In genomic region chr7:29354161-29354560, GRCm38 (mm10) we compare ENCODE assay signal across 10 mouse cellular contexts. TPM values are rescaled to one million over a fixed set of nuclear protein-coding genes. Genes with fewer than 3 reads are reported as not detected.
DNase-seq lines count a peak whose midpoint lies in the region; ATAC-seq and TF ChIP-seq lines count a peak whose summit lies in the region.
"Had no signal": no experiment of that assay in that cellular context is flagged by ENCODE, and none has a peak within 500 bp of the region (broad histone marks: within the 10 kb centered on the region; RNA-seq: fewer than 3 reads in every experiment).

No protein-coding gene starts in this region.

- intact Hi-C loops in left cerebral cortex, postnatal 10 days (cut with DNase I), result no loop called here

- no peak for TF ChIP-seq CTCF in forebrain, postnatal 0 days (IDR thresholded peaks at IDR 0.05; ENCODE audit: low read depth)

- H3K27ac ChIP-seq in forebrain, postnatal 0 days (ENCODE audit: low read depth, low read length), result no peak overlapping the region
- no peak overlapping the region for H3K27ac ChIP-seq in forebrain, embryonic 12.5 days

- H3K4me1 ChIP-seq in forebrain, postnatal 0 days (ENCODE audit: insufficient read depth), result no peaks in the 10 kb centered on the region
- H3K4me1 ChIP-seq in forebrain, embryonic 12.5 days, result no peaks in the 10 kb centered on the region

- H3K4me2 ChIP-seq in forebrain, postnatal 0 days (ENCODE audit: low read depth), result no peak overlapping the region
- no peak overlapping the region for H3K4me2 ChIP-seq in forebrain, embryonic 12.5 days

- H3K4me3 ChIP-seq in forebrain, postnatal 0 days (ENCODE audit: low read depth, low read length), result no peak overlapping the region
- H3K4me3 ChIP-seq in forebrain, embryonic 12.5 days (replicated peaks), result no peak overlapping the region

- H3K9me3 ChIP-seq in forebrain, postnatal 0 days (ENCODE audit: low read length), result no peaks in the 10 kb centered on the region
- no peaks in the 10 kb centered on the region for H3K9me3 ChIP-seq in forebrain, embryonic 12.5 days

- 68% methylated on average over 8 of the region's 8 CpGs for WGBS in forebrain, postnatal 0 days
- WGBS in forebrain, embryonic 12.5 days, result 83% methylated on average over 8 of the region's 8 CpGs

- no peaks in the 10 kb centered on the region for H3K27me3 ChIP-seq in forebrain, postnatal 0 days (ENCODE audit: insufficient read depth, low read length)
- H3K27me3 ChIP-seq in forebrain, embryonic 12.5 days, result no peaks in the 10 kb centered on the region
- H3K27me3 ChIP-seq: CH12.LX had no signal

- H3K36me3 ChIP-seq in forebrain, postnatal 0 days (ENCODE audit: insufficient read depth), result peaks cover 26% of the 10 kb centered on the region
- peaks cover 32% of the 10 kb centered on the region for H3K36me3 ChIP-seq in forebrain, embryonic 12.5 days (replicated peaks)

- ATAC-seq in forebrain, postnatal 0 days, result peak; percentile 70
- no peak for ATAC-seq in forebrain, embryonic 12.5 days (ENCODE audit: low FRiP score)

- no peak for DNase-seq in forebrain, postnatal 0 days
- DNase-seq in adrenal gland, adult (ENCODE audit: inconsistent age in 2 of 2, low spot score in 1 of 2), result peak; percentile 76 to 88
- DNase-seq in frontal cortex, adult 2 months (ENCODE audit: extremely low spot score in 1 of 2, low spot score in 1 of 2), result peak; percentile 52 to 60
- DNase-seq in left cerebral cortex, postnatal 10 days (ENCODE audit: extremely low spot score in 1 of 2, low spot score in 2 of 2), result peak; percentile 73 to 79
- no peak for DNase-seq in spleen, postnatal 36 days (ENCODE audit: low spot score in 2 of 2)
- no peak for DNase-seq in neural tube, embryonic 10.5 days (ENCODE audit: extremely low spot score, low spot score)
- no peak for DNase-seq in thymus, postnatal 25 days
- DNase-seq: lung, adult 18-20 months had no signal

- H3K9ac ChIP-seq in forebrain, postnatal 0 days, result no peak overlapping the region
- H3K9ac ChIP-seq in forebrain, embryonic 12.5 days, result no peak overlapping the region

RNA-seq across cellular contexts. Expression of gene Dpf1, which starts 50.4 kb away (rescaled TPM):
- 246 and 291 TPM in 2 replicates for total RNA-seq in forebrain, postnatal 0 days (2014; rRNA removed)
- polyA plus RNA-seq in forebrain, postnatal 0 days (2015; fragmentation: Nextera tagmentation; extraction: Ambion mirVana), result 243 and 248 TPM in 2 replicates
- 118 and 147 TPM in 2 replicates for polyA plus RNA-seq in forebrain, embryonic 12.5 days (2016; fragmentation: Nextera tagmentation; extraction: Ambion mirVana)
- polyA plus RNA-seq in frontal cortex, adult 2 months (2012; rRNA removed), result 90.5 and 91.9 TPM in 2 replicates
- total RNA-seq in left cerebral cortex, postnatal 10 days (2021), result 100 to 1,000 TPM; 127 to 141 TPM

Comparison
In these comparisons a context has a peak if more than half of its experiments do, and no peak if none do; other contexts are left out.
1. DNase-seq: peak in adrenal gland, adult (2 of 2), frontal cortex, adult 2 months (2 of 2) and left cerebral cortex, postnatal 10 days (2 of 2); none in forebrain, postnatal 0 days (single experiment), spleen, postnatal 36 days (0 of 2), neural tube, embryonic 10.5 days (single experiment) and thymus, postnatal 25 days (single experiment).